Mouse (Mus musculus) brown adipose tissue, adult 24 weeks (tissue): ENCODE measurements around the gene Daxx. TPM values are rescaled to one million over a fixed set of nuclear protein-coding genes. Genes with fewer than 3 reads are reported as not detected.

ENCODE experiments used
- H3K27ac ChIP-seq: fragments of 200-500 bp; replicated peaks from 2 replicates; pipeline ENCODE4 v1.5.1; 2012; ENCODE audit warnings: low read depth, mild to moderate bottlenecking, low read length
- H3K4me1 ChIP-seq: fragments of 200-500 bp; 2 replicates; pipeline ENCODE4 v1.6.1; 2012; ENCODE audit warnings: low read length, mixed read lengths; ENCODE audit not compliant: control insufficient read depth, insufficient read depth, insufficient read length
- H3K4me3 ChIP-seq: fragments of 200-500 bp; 2 replicates; pipeline ENCODE4 v1.5.1; 2012; ENCODE audit warnings: low read depth, mild to moderate bottlenecking, low read length, moderate library complexity; ENCODE audit not compliant: insufficient read depth
- polyA plus RNA-seq: library from polyadenylated mRNA; stranded (reverse); fragments of >200 nt; gene quantifications from 2 replicates; pipeline ENCODE4 v1.2.4, GENCODE M21; 2012; ENCODE audit not compliant: missing spikeins, insufficient read depth, insufficient read length

Gene Daxx
- polyA plus RNA-seq, 1 experiment, result 13.6 TPM

DNA sequence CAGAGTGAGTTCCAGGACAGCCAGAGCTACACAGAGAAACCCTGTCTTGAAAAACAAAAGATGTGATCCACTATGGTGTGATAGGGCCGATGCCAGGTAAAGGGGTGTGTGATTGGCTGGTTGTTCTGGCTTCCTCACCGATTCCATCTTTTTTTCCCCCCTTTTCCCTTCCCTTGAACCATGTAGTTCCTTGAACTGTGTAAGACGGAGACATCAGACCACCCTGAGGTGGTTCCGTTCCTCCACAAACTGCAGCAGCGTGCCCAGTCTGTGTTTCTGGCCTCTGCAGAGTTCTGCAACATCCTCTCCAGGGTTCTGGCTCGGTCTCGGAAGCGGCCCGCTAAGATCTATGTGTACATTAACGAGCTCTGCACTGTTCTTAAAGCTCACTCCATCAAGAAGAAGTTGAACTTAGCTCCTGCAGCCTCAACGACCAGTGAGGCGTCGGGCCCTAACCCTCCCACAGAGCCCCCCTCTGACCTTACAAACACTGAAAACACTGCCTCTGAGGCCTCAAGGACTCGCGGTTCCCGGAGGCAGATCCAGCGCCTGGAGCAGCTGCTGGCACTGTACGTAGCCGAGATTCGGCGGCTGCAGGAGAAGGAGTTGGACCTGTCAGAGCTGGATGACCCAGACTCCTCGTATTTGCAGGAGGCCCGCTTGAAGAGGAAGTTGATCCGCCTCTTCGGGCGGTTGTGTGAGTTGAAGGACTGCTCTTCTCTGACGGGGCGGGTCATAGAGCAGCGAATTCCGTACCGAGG lies 2.0 kb downstream of the Daxx start:
- Histone ChIP-seq H3K4me1 (0 out of 2 replicates have a peak, but pooled peaks cover 3% of the 10 kb centered on the region), H3K27ac (no peak overlapping the region), H3K4me3 (no peak overlapping the region)

DNA sequence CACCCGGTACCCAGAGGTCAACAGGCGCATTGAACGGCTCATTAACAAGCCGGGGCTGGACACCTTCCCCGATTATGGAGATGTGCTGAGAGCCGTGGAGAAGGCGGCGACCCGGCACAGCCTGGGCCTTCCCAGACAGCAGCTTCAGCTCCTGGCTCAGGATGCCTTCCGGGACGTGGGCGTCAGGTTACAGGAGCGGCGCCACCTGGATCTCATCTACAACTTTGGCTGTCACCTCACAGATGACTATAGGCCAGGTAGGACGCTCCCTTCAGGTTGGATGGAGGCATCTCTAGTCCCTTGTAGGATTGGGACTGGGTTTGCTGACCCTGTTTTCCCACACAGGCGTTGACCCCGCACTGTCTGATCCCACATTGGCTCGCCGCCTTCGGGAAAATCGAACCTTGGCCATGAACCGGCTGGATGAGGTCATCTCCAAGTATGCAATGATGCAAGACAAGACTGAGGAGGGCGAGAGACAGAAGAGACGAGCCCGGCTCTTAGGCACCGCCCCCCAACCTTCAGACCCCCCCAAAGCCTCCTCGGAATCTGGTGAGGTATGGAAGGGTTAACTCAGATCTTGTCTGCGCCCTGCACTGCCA lies 2.7 kb downstream of the Daxx start:
- H3K4me1 ChIP-seq, result peaks cover 5% of the 10 kb centered on the region; the same call in 1 of the 2 replicates
- H3K4me3 ChIP-seq, result no peak overlapping the region
- no peak overlapping the region for H3K27ac ChIP-seq

DNA sequence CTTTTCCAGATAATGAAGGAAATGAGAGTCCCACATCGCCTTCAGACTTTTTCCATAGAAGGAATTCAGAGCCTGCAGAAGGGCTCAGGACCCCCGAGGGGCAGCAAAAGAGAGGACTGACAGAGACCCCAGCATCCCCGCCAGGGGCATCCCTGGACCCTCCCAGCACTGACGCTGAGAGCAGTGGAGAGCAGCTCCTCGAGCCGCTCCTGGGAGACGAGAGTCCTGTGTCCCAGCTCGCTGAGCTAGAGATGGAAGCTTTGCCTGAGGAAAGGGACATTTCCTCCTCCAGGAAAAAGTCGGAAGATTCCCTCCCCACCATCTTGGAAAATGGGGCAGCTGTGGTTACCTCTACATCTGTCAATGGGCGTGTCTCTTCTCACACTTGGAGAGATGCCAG lies 4.0 kb downstream of the Daxx start:
- H3K27ac ChIP-seq, result no peak overlapping the region
- H3K4me1 ChIP-seq, result peaks cover 10% of the 10 kb centered on the region; the same call in 1 of the 2 replicates
- no peak overlapping the region for H3K4me3 ChIP-seq

DNA sequence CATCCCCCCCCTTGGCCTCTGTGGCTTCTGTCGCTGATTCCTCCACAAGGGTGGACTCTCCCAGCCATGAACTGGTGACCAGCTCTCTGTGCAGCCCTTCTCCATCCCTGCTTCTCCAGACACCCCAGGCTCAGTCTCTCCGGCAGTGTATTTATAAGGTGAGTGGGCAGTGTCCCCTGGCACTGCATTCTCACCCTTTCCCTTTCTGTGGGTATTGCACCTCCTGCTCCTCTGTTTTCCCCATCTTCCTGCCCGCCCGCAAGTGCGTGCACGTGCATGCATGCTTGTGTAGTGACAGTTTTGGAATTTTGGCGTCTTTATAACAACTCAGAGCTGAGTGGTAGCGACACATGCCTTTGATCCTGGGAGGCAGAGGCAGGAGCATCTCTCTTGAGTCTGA lies 4.7 kb downstream of the Daxx start:
- Histone ChIP-seq H3K27ac (no peak overlapping the region), H3K4me3 (no peak overlapping the region), H3K4me1 (peaks cover 13% of the 10 kb centered on the region; the same call in 1 of the 2 replicates)

DNA sequence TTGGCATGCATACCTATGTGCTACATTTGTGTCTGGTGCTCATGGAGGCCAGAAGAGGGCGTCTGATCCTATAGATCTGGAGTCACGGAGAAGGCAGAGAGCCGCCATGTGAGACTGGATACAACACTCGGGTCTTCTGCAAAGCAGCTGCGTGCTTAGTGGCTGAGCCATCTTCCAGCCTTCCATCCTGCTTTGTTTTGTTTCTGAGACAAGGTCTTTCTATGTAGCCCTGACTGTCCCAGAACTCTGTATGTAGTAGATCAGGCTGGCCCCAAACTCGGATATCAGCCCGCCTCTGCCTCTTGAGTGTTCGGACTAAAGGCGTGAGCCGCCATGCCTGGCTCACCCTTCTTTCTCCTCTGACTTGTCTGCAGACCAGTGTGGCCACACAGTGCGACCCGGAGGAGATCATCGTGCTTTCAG lies 5.8 kb downstream of the Daxx start:
- H3K4me1 ChIP-seq, result peaks cover 13% of the 10 kb centered on the region; the same call in 1 of the 2 replicates
- H3K4me3 ChIP-seq, result no peak overlapping the region
- H3K27ac ChIP-seq, result no peak overlapping the region

DNA sequence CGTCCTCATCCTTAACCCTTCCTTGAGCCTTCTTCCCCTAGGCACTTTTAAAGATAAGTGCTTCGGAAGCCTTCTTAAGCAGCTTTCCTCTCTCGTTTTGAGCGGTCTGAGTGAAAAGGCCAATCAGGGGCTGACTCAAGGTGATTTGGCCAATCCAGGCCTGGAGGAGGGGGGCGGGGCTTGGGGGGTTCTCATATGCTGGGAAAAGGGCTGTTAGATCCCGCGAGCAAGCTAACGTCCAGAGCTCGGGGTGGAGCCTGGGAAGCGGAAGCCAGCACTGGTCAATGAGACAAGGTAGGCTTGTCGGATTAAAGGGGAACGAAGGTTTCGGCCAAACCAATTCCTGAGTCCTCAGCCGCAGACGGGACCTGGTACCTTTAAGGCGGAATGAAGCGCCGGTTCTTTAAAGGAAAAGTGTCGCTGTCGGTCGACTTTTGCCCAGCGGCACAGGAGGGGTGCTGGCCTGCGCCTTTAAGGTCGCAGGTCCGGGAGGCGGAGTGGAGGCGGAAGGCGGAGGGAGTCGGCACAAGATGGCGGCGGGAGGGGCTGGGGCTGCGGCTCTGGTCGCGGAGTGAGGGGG lies 6.5 kb downstream of the Daxx start, which contains the start of the genes Tapbp and Zbtb22:
Gene Tapbp (plus strand): TSS at position 229 of the 580 bp plus-strand sequence.
Gene Zbtb22 (plus strand): TSS at position 234 of the 580 bp plus-strand sequence.
- H3K27ac ChIP-seq, result no peak within 1 kb of the TSS
- H3K4me1 ChIP-seq, result peaks cover 10% of the 10 kb centered on the region; the same call in 1 of the 2 replicates
- peak within 1 kb of the TSS; percentile 96 for H3K4me3 ChIP-seq

DNA sequence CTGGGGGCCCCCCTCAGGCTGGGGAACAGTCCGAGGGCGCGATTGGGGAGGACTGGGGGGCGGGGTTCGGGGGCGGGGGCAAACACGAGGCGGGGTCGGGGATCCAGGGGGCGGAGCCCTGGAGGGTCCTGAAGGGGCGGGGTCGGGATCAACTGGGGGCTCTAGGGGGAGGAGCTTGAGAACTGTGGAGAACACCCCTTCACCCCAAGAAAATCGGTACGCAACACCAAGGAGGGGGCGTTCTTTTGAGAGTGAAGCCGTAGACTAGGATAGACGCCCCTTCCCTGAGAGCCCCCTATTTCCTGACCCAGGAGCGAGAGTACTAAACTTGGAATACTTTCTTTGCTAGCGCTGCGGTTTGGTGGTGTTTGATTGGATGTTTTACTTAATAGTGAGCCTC lies 7.1 kb downstream of the Daxx start:
- Histone ChIP-seq H3K4me1 (peaks cover 10% of the 10 kb centered on the region; the same call in 1 of the 2 replicates), H3K4me3 (peak overlapping the region; percentile 96), H3K27ac (no peak overlapping the region)

DNA sequence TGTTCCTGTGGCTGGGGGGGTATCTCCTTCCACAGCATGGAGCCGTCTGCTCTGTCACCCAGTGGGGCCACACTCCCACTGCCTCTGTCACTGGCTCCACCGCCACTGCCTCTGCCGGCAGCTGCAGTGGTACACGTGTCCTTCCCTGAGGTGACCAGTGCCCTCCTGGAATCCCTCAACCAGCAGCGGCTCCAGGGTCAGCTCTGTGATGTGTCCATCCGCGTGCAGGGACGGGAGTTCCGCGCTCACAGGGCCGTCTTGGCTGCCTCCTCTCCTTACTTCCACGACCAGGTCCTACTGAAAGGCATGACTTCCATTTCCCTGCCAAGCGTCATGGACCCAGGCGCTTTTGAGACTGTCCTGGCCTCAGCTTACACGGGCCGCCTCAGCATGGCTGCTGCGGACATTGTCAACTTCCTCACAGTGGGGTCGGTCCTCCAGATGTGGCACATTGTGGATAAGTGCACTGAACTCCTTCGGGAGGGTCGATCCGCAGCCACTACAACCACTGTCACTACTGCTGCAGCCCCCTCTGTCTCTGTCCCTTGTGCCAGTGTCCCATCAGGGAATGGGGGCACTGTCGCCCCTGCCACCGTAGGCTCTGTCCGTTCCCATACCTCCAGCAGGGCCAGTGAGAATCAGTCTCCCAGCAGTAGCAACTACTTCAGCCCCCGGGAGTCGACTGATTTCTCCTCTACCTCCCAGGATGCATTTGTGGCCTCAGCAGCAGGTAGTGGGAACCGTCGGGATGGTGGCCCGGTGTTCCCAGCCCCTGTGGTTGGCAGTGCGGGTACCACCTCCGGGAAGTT lies 7.8 kb downstream of the Daxx start:
- Histone ChIP-seq H3K27ac (no peak overlapping the region), H3K4me3 (peak overlapping the region; percentile 96), H3K4me1 (peaks cover 10% of the 10 kb centered on the region; the same call in 1 of the 2 replicates)

DNA sequence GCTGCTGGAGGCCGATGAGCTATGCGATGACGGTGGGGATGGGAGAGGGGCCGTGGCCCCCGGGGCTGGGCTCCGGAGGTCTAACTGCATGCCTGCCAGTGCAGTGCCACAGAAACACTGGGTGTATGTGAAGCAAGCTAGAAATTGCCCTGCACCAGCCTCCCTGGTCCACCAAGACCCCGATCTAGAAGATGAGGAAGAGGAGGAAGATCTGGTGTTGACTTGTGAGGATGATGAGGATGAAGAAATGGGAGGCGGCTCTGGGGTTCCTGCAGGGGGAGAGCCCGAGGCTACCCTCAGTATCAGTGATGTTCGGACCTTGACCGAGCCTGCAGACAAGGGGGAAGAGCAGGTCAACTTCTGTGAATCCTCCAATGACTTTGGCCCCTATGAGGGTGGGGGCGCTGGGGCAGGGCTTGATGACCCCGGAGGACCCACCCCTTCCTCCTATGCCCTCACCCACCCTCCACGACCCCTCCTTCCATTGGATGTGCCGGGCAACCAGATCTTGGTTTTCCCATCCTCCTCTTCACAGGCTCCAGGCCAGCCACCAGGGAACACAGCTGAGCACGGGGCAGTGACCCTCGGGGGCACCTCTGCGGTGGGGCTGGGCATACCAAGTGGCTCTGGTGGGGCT lies 8.6 kb downstream of the Daxx start:
- Histone ChIP-seq H3K4me3 (peak overlapping the region; percentile 96; the same call in 1 of the 2 replicates), H3K27ac (no peak overlapping the region), H3K4me1 (peaks cover 10% of the 10 kb centered on the region; the same call in 1 of the 2 replicates)

DNA sequence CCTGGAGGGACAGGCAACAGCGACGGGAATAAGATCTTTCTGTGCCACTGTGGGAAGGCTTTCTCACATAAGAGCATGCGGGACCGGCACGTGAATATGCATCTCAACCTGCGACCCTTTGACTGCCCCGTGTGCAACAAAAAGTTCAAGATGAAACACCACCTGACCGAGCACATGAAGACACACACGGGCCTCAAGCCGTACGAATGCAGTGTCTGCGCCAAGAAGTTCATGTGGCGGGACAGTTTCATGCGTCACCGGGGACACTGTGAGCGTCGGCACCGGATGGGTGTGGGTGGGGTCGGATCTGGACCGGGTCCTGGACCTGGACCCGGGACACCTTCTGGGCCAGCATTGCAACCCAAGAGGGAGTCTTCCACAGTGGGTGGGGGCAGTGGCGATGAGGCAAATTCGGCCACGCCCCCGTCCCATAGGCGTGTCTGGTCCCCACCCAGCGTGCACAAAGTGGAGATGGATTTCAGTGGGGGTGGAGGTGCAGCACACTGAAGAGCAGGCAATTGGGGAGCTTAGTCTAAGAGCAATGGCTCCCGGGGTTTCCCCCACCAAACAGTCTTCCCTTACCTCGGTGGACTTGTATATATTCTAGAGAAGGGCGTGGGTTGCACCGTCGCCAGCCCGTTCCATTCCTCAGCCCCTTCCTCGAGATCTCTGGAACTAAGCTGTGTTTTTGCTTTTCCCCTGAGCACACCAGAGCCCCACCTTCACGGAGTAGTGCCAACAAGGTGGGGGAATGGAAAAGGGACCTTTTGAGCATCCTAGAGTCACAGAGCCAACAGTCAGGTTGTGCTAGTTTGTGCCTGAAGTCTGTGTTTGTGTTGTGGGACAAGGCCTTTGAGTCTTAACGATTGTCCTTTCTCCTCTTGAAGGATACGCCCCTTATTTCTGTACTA lies 9.3 kb downstream of the Daxx start:
- peak overlapping the region; percentile 96 for H3K4me3 ChIP-seq
- peaks cover 10% of the 10 kb centered on the region; the same call in 1 of the 2 replicates for H3K4me1 ChIP-seq
- peak overlapping the region; percentile 85 for H3K27ac ChIP-seq

DNA sequence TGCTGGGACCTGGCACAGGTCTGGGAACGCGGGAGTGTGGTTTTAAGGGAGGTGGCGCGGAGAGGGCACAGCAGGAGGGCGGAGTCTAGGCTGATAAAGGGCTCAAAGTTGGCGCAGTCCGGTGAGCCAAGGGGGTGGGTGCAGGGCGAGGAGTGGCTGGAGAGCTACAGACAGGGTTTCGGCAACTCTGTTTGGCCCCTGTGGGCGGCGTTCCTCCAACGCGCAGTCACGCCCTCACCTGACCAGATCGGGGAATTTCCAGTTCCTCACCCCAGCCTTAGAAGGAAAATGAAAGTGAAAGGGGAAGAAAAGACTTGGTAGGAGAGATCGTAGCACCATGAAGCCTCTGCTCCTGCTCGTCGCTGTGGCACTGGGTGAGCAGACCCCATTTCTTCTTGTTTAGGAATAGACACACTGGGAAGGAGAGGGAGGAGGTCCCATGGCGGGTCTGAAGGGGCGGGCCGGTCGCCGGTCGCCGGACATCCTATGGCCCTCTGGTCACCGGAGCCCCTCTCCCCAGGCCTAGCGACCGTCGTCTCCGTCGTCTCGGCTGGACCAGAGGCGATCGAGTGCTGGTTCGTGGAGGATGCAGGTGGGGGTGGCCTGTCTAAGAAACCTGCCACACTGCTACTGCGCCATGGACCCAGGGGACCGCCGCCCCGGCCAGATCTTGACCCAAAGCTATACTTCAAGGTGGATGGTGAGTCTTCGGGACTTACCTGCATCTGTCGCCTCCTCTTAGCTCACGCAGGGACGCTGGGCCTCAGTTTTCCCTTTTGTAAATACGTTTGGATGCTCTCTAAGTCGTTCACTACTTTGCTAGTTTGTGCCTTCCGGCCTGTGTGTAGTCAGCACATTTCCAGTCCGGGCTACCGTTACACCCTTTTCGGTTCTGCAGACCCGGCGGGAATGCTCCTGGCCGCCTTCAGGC lies 10.4 kb downstream of the Daxx start:
- Histone ChIP-seq H3K4me1 (peaks cover 10% of the 10 kb centered on the region; the same call in 1 of the 2 replicates), H3K27ac (peak overlapping the region; percentile 85), H3K4me3 (peak overlapping the region; percentile 96)

DNA sequence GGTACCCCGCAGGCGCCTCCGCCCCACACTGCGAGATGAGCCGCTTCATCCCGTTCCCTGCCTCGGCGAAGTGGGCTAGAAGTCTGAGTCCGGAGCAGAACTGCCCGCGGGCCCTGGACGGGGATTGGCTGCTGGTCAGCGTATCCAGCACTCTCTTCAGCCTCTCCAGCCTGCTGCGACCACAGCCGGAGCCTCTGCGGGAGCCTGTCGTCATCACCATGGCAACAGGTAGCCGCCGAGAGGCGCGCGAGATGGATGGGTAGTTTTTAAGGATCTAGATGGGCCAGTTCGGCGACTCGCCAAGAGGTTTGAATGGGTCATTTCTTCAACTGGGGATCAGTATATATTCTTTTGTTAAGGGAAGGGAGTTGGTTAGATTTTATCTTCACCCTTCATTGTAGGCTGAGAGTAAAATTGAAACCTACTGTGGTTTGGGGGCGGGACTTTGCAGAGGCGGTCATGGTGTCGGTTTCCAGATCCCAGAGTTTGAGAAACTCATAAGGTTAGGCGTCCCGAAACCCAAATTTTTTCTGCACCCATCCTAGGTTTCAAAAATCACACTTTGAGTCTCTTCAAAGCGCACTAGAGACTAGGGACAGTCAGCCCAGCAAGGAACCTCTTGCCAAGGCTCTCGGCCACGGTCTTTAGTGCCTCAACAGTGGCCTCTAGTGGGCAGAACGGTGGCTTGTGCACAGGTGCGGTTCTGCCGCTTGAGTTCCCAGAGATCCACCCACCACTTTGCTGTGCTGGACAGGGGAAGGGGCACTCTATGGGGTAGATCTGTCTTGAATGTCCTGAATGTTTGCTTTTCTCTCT lies 11.3 kb downstream of the Daxx start:
- H3K4me1 ChIP-seq, result peaks cover 10% of the 10 kb centered on the region; the same call in 1 of the 2 replicates
- H3K4me3 ChIP-seq, result peak overlapping the region; percentile 96
- H3K27ac ChIP-seq, result peak overlapping the region; percentile 85
